Mouse (Mus musculus) heart, embryonic 13.5 days (tissue): ENCODE measurements around the gene Tnfrsf1a. TPM values are rescaled to one million over a fixed set of nuclear protein-coding genes. Genes with fewer than 3 reads are reported as not detected.

Experiments used
- ATAC-seq: fragments of 200-750 bp; cut with Nextera tagmentation; 2 replicates; pipeline ENCODE4 v1.8.0; 2017; ENCODE audit warnings: moderate TSS enrichment; ENCODE audit not compliant: insufficient number of reproducible peaks, low FRiP score, low TSS enrichment; ENCODE audit errors: extremely low read depth
- H3K27ac ChIP-seq: fragments of 300-500 bp; sonication (generic); replicated peaks from 2 replicates; pipeline ENCODE4 v1.5.1; 2015; ENCODE audit warnings: moderate library complexity, mild to moderate bottlenecking, inconsistent platforms
- H3K27me3 ChIP-seq: fragments of 300-500 bp; sonication (generic); replicated peaks from 2 replicates; pipeline ENCODE4 v1.6.1; 2015; ENCODE audit warnings: mild to moderate bottlenecking, inconsistent platforms
- H3K36me3 ChIP-seq: fragments of 300-500 bp; sonication (generic); 2 replicates; pipeline ENCODE4 v1.6.1; 2015; ENCODE audit warnings: mild to moderate bottlenecking, inconsistent platforms
- H3K4me1 ChIP-seq: fragments of 300-500 bp; sonication (generic); 2 replicates; pipeline ENCODE4 v1.6.1; 2015; ENCODE audit warnings: inconsistent platforms
- H3K4me2 ChIP-seq: fragments of 300-500 bp; sonication (generic); 2 replicates; pipeline ENCODE4 v1.6.1; 2015; ENCODE audit warnings: inconsistent platforms, mild to moderate bottlenecking, moderate library complexity
- H3K4me3 ChIP-seq: fragments of 300-500 bp; sonication (generic); 2 replicates; pipeline ENCODE4 v1.5.1; 2015; ENCODE audit warnings: moderate library complexity, mild to moderate bottlenecking, inconsistent platforms
- H3K9ac ChIP-seq: fragments of 300-500 bp; sonication (generic); 2 replicates; pipeline ENCODE4 v1.6.1; 2015; ENCODE audit warnings: inconsistent platforms, mild to moderate bottlenecking, moderate library complexity
- H3K9me3 ChIP-seq: fragments of 300-500 bp; sonication (generic); 2 replicates; pipeline ENCODE4 v1.6.1; 2016; ENCODE audit warnings: inconsistent platforms
- WGBS: fragments of 180-500 bp; shearing (Covaris S2); methylation state at CpG from one replicate; pipeline ENCODE4 v1.1.7; 2015; ENCODE audit warnings: mixed read lengths; 5-methylcytosine and 5-hydroxymethylcytosine counted together
- polyA plus RNA-seq: library from polyadenylated mRNA; unstranded; fragments of >200 nt; fragmentation: Nextera tagmentation; extraction: Ambion mirVana; gene quantifications from 2 replicates; pipeline ENCODE4 v1.2.1, GENCODE M21; 2015

The Tnfrsf1a gene
- polyA plus RNA-seq, 1 experiment from 2014 or later = 43.8 TPM

- H3K9me3 ChIP-seq = no peaks in the 10 kb centered on the region
- H3K36me3 ChIP-seq = 0 out of 2 replicates have a peak, but pooled peaks cover 2% of the 10 kb centered on the region
- H3K27me3 ChIP-seq = no peaks in the 10 kb centered on the region; the same call in 1 of the 2 replicates
- H3K9ac ChIP-seq = peak overlapping the region; percentile 95
- under 1% methylated on average over 27 of the region's 27 CpGs for WGBS
- peaks cover 61% of the 10 kb centered on the region for H3K4me1 ChIP-seq
- H3K4me3 ChIP-seq = peak overlapping the region; percentile 84
- H3K27ac ChIP-seq = peak overlapping the region; percentile 90
- peak overlapping the region; percentile 90 for H3K4me2 ChIP-seq
- ATAC-seq = peak; percentile 71
These were observed 541 bp downstream of the Tnfrsf1a start for GRCm38 (mm10) chr6:125349575-125350230.

DNA sequence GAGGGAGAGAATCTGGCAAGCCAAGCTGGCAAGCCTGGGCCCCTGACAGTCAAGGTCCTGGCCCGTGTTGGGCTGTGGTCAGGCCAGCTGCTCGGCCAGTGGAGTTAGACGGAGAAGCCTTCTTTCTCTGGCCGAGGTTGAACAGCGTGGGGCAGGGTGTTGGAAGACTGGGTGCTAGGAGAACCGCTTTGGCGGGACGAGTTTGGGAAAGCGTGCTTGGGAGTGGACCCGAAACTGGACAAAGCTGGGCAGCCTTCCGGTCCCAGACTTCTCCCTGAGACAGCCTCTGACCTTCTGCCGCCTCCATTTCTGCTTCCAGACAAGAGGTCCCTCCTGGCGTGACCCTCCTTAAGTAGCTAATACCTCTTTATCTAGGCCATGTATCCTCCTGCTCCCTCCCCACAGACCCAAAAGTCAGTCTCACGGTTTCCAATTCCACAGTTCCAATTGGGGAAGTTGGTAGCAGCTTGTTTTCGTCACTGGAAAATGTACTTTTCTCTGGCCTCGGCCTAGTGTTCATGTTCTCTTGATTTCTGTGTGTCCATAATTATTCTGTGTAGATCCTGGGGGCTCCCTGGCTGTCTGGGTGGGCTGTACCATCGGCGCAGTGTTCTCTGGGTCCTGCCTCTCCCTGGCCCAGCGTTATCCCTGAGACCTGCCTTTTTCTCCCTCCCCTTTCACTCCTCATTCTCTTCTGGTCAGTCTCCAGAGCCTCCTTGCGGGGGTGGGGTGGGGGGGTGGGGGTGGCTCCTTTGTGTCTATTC is 1.3 kb downstream of the Tnfrsf1a start:
- Histone ChIP-seq H3K4me2 (peak overlapping the region; percentile 90), H3K27me3 (no peaks in the 10 kb centered on the region), H3K27ac (peak overlapping the region; percentile 90), H3K4me3 (peak overlapping the region; percentile 84), H3K36me3 (0 out of 2 replicates have a peak, but pooled peaks cover 2% of the 10 kb centered on the region), H3K4me1 (peaks cover 68% of the 10 kb centered on the region), H3K9ac (peak overlapping the region; percentile 95), H3K9me3 (no peaks in the 10 kb centered on the region)
- ATAC-seq = no peak
- WGBS = 14% methylated on average over 20 of the region's 20 CpGs

- Histone ChIP-seq H3K36me3 (0 out of 2 replicates have a peak, but pooled peaks cover 2% of the 10 kb centered on the region), H3K9me3 (no peaks in the 10 kb centered on the region), H3K4me2 (peak overlapping the region; percentile 90), H3K27ac (peak overlapping the region; percentile 90; the same call in 1 of the 2 replicates), H3K9ac (peak overlapping the region; percentile 95), H3K27me3 (no peaks in the 10 kb centered on the region), H3K4me3 (peak overlapping the region; percentile 84), H3K4me1 (peaks cover 74% of the 10 kb centered on the region)
- WGBS = 82% methylated on average over 2 of the region's 2 CpGs
- ATAC-seq = no peak
These were observed 1.8 kb downstream of the Tnfrsf1a start for GRCm38 (mm10) chr6:125350995-125351324.

DNA sequence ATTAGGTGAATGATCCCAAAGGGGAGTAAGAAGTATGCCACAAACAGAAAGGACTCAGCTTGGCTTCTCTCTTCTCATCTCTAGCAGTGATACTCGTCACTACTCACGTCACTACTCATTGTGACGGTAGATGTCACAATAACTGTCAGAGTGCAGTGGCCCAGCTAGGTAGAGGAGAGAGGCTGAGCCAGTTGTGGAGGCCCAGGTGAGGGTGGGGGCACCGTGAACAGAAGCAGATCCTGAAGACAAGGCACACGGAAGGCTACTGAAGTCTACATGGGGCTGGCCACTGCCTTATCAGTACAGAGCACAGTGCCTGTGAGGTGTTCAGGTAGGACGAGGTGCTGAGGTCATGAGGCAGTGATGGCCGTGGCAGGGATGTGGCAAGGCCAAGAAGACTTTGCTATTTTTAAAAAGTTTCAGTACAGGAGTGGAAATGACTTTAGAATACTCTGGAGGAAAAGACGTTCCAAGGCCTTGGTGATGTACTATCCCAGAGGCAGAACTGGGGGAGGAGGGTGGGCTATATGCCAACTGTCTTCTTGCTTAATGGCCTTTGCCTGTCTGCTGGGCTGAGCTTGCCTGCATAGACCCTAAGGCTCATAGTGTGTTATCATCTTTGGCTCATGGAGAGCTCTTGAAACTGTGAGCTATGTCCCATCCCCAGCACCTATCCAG is 2.3 kb downstream of the Tnfrsf1a start:
- Histone ChIP-seq H3K9ac (peak overlapping the region; percentile 95; the same call in 1 of the 2 replicates), H3K4me1 (peaks cover 79% of the 10 kb centered on the region), H3K27ac (peak overlapping the region; percentile 8; the same call in 1 of the 2 replicates), H3K4me3 (peak overlapping the region; percentile 84), H3K4me2 (peak overlapping the region; percentile 90), H3K27me3 (no peaks in the 10 kb centered on the region), H3K9me3 (no peaks in the 10 kb centered on the region), H3K36me3 (0 out of 2 replicates have a peak, but pooled peaks cover 2% of the 10 kb centered on the region)
- 50% methylated on average over 8 of the region's 8 CpGs for WGBS
- no peak for ATAC-seq

- Histone ChIP-seq H3K9me3 (no peaks in the 10 kb centered on the region), H3K4me3 (no peak overlapping the region; the same call in 1 of the 2 replicates), H3K27me3 (no peaks in the 10 kb centered on the region), H3K27ac (0 out of 2 replicates have a peak overlapping the region, but pooled peaks have one; percentile 8), H3K4me2 (peak overlapping the region; percentile 90), H3K4me1 (peaks cover 81% of the 10 kb centered on the region), H3K36me3 (peaks cover 3% of the 10 kb centered on the region), H3K9ac (no peak overlapping the region)
- 56% methylated on average over 5 of the region's 5 CpGs for WGBS
- no peak for ATAC-seq
These were observed 2.9 kb downstream of the Tnfrsf1a start for GRCm38 (mm10) chr6:125352046-125352384.

DNA sequence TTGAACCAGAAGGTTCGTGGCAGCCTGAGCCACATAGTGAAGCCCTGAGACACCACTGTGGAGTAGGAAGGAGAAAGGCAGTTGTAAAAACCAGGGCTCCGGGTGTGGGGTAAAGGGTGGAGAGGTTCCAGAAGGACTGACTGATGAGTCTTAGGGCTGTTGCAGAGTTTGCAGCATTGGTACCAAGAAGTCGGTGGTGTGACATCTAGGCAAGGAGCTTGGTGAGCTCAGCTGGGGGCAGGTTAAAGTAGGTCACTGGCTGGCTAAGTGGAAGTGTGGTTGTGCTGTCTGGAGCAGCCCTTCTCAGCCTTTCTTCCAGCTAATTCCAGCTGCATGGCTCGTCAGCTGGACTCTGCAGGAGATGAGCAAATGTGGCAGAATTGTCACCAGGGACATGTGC is 3.6 kb downstream of the Tnfrsf1a start:
- 0 out of 2 replicates have a peak overlapping the region, but pooled peaks have one; percentile 42 for H3K27ac ChIP-seq
- H3K9ac ChIP-seq = 0 out of 2 replicates have a peak overlapping the region, but pooled peaks have one; percentile 40
- peak overlapping the region; percentile 90; the same call in 1 of the 2 replicates for H3K4me2 ChIP-seq
- no peaks in the 10 kb centered on the region; the same call in 1 of the 2 replicates for H3K27me3 ChIP-seq
- H3K4me3 ChIP-seq = no peak overlapping the region
- no peak for ATAC-seq
- no peaks in the 10 kb centered on the region for H3K9me3 ChIP-seq
- peaks cover 81% of the 10 kb centered on the region for H3K4me1 ChIP-seq
- H3K36me3 ChIP-seq = peaks cover 11% of the 10 kb centered on the region
- 53% methylated on average over 4 of the region's 4 CpGs for WGBS

DNA sequence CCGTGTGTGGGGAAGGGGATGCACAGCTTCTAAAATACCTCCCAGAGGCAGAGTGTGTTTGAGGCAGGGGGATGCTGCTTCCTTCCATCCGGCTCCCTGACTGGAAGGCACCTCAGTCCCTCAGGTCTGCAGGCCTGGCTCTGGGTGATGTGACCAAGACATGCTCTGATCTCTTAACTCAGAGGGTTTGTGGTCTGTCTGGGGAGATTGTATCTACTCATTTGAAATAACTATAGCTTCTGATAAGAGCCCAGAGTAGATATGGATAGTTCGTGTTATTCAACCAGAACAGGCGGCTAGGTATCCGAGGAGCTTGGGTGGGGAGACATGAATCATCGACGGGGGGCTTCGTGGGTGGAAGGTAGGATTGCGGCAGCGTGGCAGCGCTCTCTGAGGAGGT is 4.1 kb downstream of the Tnfrsf1a start:
- no peak for ATAC-seq
- peaks cover 79% of the 10 kb centered on the region for H3K4me1 ChIP-seq
- H3K9me3 ChIP-seq = no peaks in the 10 kb centered on the region
- H3K27ac ChIP-seq = no peak overlapping the region
- H3K36me3 ChIP-seq = peaks cover 15% of the 10 kb centered on the region
- H3K9ac ChIP-seq = 0 out of 2 replicates have a peak overlapping the region, but pooled peaks have one; percentile 40
- H3K27me3 ChIP-seq = no peaks in the 10 kb centered on the region; the same call in 1 of the 2 replicates
- H3K4me2 ChIP-seq = no peak overlapping the region; the same call in 1 of the 2 replicates
- no peak overlapping the region for H3K4me3 ChIP-seq
- 69% methylated on average over 11 of the region's 11 CpGs for WGBS

DNA sequence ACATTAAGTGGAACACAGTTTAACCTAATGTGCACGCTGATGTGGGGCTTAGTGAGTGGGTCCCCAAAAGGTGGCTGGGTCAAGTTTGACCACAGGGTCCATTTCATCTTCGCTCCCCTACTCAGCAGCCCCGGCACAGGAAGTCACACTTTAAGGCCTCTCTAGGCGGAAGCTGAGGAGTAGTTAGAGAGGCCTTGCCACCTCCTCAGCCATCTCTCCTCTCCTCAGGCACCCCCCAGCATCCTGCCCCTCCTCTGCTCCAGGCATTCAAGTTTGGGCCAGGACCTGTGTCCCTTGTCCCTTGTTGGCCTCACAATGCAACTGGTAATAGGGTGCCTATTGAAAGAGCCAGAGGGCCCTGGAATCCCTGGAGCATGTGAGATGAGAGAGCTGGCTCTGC is 4.5 kb downstream of the Tnfrsf1a start:
- Histone ChIP-seq H3K36me3 (peaks cover 19% of the 10 kb centered on the region), H3K27ac (peak overlapping the region; percentile 78), H3K4me2 (peak overlapping the region; percentile 60), H3K27me3 (no peaks in the 10 kb centered on the region; the same call in 1 of the 2 replicates), H3K9me3 (no peaks in the 10 kb centered on the region), H3K4me3 (no peak overlapping the region), H3K9ac (no peak overlapping the region), H3K4me1 (peaks cover 75% of the 10 kb centered on the region)
- 61% methylated on average over 4 of the region's 4 CpGs for WGBS
- ATAC-seq = no peak

- 0 out of 2 replicates have a peak, but pooled peaks have one; percentile 12 for ATAC-seq
- peak overlapping the region; percentile 26 for H3K4me3 ChIP-seq
- no peaks in the 10 kb centered on the region for H3K9me3 ChIP-seq
- peaks cover 28% of the 10 kb centered on the region for H3K36me3 ChIP-seq
- 10% methylated on average over 14 of the region's 14 CpGs for WGBS
- peak overlapping the region; percentile 60 for H3K4me2 ChIP-seq
- peak overlapping the region; percentile 78 for H3K27ac ChIP-seq
- peak overlapping the region; percentile 65 for H3K9ac ChIP-seq
- no peaks in the 10 kb centered on the region; the same call in 1 of the 2 replicates for H3K27me3 ChIP-seq
- peaks cover 72% of the 10 kb centered on the region for H3K4me1 ChIP-seq
These were observed 5.4 kb downstream of the Tnfrsf1a start for GRCm38 (mm10) chr6:125354352-125355151.

GRCm38 (mm10) chr6:125355197-125355741 is 6.1 kb downstream of the Tnfrsf1a start:
- peaks cover 2% of the 10 kb centered on the region; the same call in 1 of the 2 replicates for H3K27me3 ChIP-seq
- peak overlapping the region; percentile 60 for H3K4me2 ChIP-seq
- peak overlapping the region; percentile 65 for H3K9ac ChIP-seq
- peaks cover 36% of the 10 kb centered on the region for H3K36me3 ChIP-seq
- peaks cover 68% of the 10 kb centered on the region for H3K4me1 ChIP-seq
- H3K9me3 ChIP-seq = no peaks in the 10 kb centered on the region
- peak overlapping the region; percentile 26 for H3K4me3 ChIP-seq
- H3K27ac ChIP-seq = peak overlapping the region; percentile 78
- no peak for ATAC-seq
- 6% methylated on average over 10 of the region's 10 CpGs for WGBS
